Mouse (Mus musculus) c-Kit-positive CD71-negative TER-119-negative erythroid progenitor cells, embryonic 14.5 days (primary cell): Measurements from ENCODE around the gene Nek11.
"Not testable (repeated sequence)": the region's sequence is repeated elsewhere in the genome, so short reads cannot be mapped to it uniquely, and the experiment has no call there.

Experiments used
- DNase-seq: peaks from one replicate; pipeline ENCODE4 v3.0.0-alpha.2; 2013; ENCODE audit warnings: low read depth

Gene Nek11

GRCm38 (mm10) chr9:105139204-105139603, 256.1 kb downstream of the Nek11 start:
- DNase-seq = no peak

GRCm38 (mm10) chr9:105136404-105136803, 258.9 kb downstream of the Nek11 start:
- no peak for DNase-seq

GRCm38 (mm10) chr9:105134536-105134935, 260.8 kb downstream of the Nek11 start:
- no peak for DNase-seq

GRCm38 (mm10) chr9:105132002-105132367, 263.3 kb downstream of the Nek11 start:
- no peak for DNase-seq

- DNase-seq = peak; percentile 77
Observed at GRCm38 (mm10) chr9:105131253-105132001, 263.9 kb downstream of the Nek11 start, which contains the start of gene Nudt16. Nudt16 (minus strand) TSS chr9:105131824.

- DNase-seq = no peak
Observed at GRCm38 (mm10) chr9:105130331-105130730, 265.0 kb downstream of the Nek11 start.

- DNase-seq = not testable (repeated sequence)
Observed at GRCm38 (mm10) chr9:105125206-105125605, 270.1 kb downstream of the Nek11 start.
